Mouse (Mus musculus): Measurements from ENCODE around the gene Olfr1532-ps1.
"Not testable (repeated sequence)": the region's sequence is repeated elsewhere in the genome, so short reads cannot be mapped to it uniquely, and the experiment has no call there.

The Olfr1532-ps1 gene

GRCm38 (mm10) chr7:106907676-106908075, at the start of gene Olfr1532-ps1:
Olfr1532-ps1 (plus strand) TSS chr7:106908001.
- no peak for DNase-seq (ENCODE audit: low read depth in 1 of 2, low spot score in 2 of 2)

DNA sequence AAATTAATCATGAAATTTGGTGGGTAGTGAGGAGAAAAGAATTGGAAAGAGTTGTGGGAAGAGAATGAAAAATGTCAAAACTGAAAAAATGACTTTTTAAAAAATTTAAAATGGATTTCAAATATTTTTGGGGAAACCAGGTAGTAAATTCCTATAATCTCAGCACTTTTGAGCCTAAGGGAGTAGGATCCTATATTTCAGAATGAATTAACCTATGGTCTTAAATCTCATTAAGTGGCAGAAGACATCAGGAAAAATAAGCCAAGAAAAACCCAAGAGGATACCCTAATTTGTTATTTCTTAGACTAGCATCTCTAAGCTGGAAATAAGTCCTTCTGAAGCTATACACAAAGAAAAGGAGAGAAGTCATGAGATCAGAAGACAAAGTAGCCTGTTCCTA, 44.9 kb upstream of the Olfr1532-ps1 start, which contains the start of gene Olfr704:
Gene Olfr704, plus strand, starts transcription at position 301 of the 400 bp plus-strand sequence.
- no peak for DNase-seq (ENCODE audit: low read depth in 1 of 2, low spot score in 2 of 2)

DNA sequence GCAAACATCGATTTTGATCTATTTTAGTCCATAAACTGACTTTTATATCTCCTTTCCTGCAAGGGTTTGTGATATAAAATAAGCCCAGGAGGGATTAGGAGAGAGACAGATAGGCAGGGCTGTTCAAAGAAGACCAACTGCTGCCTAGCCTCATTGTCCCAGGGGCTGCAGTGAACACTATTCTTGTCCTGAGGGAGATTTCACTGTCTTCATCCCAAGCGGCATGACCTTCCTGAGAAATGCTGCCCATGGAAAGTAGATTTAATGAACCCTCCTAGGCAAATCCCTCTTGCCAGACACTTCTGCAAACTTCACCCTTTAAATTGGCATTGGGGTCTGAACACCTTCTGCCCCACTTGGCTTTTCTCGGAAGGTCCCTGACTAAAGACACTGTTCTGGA, 31.0 kb upstream of the Olfr1532-ps1 start, which contains the start of gene Olfr705:
Gene Olfr705, minus strand, starts transcription at position 101 of the 400 bp plus-strand sequence.
- DNase-seq (ENCODE audit: low read depth in 1 of 2, low spot score in 2 of 2): no peak

- DNase-seq (ENCODE audit: low read depth in 1 of 2, low spot score in 2 of 2): no peak
Measured at GRCm38 (mm10) chr7:106888062-106888461, 19.7 kb upstream of the Olfr1532-ps1 start, which contains the start of gene Olfr706. Olfr706 (minus strand) TSS chr7:106888162.

DNA sequence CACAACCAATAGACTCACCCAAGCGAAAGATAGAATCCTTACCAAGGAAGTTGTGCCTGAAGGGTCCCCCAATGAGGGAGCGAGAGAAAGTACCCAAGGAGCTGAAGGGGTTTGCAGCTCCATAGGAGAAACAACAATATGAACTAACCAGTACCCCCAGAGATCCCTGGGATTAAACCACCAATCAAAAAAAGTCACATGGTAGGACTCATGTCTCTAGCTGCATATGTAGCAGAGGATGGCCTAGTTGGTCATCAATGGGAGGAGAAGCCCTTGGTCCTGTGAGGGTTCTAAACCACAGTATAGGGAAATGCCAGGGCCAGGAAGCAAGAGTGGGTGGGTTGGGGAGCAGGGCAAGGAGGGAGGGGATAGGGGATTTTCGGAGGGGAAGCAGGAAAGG, 6.7 kb upstream of the Olfr1532-ps1 start, which contains the start of gene Olfr707:
Gene Olfr707, minus strand, starts transcription at position 101 of the 400 bp plus-strand sequence.
- not testable (repeated sequence) for DNase-seq (ENCODE audit: low read depth in 1 of 2, low spot score in 2 of 2)

- DNase-seq (ENCODE audit: low read depth in 1 of 2, low spot score in 2 of 2): not testable (repeated sequence)
Measured at GRCm38 (mm10) chr7:106920961-106921360, 13.2 kb downstream of the Olfr1532-ps1 start.

- no peak for DNase-seq (ENCODE audit: low read depth in 1 of 2, low spot score in 2 of 2)
Measured at GRCm38 (mm10) chr7:106932119-106932518, 24.3 kb downstream of the Olfr1532-ps1 start, which contains the start of gene Olfr709-ps1. Olfr709-ps1 (minus strand) TSS chr7:106932219.

- no peak for DNase-seq (ENCODE audit: low read depth in 1 of 2, low spot score in 2 of 2)
Measured at GRCm38 (mm10) chr7:106948212-106948611, 40.4 kb downstream of the Olfr1532-ps1 start, which contains the start of gene Olfr710. Olfr710 (minus strand) TSS chr7:106948312.

DNA sequence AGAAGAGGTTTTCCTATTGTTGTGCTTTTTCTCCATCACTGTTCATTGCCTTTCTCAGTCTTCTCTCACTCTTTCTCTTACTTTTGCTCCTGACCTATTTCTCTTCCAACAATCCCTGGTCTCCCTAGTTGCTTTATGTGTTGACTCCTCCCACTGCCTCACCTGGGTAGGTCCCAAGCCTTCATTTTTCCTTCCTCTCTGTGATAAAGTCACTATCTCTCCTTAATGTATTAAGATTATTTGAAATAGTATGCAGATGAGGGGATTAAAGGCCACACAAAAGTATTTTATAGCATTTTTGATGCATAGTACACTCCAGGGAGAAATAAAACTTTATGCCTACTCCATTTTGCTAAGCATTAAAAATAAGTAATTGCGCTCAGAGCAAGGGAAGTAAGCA, 56.0 kb downstream of the Olfr1532-ps1 start, which contains the start of gene Olfr6:
Gene Olfr6, minus strand, starts transcription at position 101 of the 400 bp plus-strand sequence.
- DNase-seq (ENCODE audit: low read depth in 1 of 2, low spot score in 2 of 2): no peak

All from monocyte, adult 2 months (primary cell).